Mouse (Mus musculus): ENCODE measurements around the gene Fam110a.
"Not testable (repeated sequence)": the region's sequence is repeated elsewhere in the genome, so short reads cannot be mapped to it uniquely, and the experiment has no call there.

The Fam110a gene

DNA sequence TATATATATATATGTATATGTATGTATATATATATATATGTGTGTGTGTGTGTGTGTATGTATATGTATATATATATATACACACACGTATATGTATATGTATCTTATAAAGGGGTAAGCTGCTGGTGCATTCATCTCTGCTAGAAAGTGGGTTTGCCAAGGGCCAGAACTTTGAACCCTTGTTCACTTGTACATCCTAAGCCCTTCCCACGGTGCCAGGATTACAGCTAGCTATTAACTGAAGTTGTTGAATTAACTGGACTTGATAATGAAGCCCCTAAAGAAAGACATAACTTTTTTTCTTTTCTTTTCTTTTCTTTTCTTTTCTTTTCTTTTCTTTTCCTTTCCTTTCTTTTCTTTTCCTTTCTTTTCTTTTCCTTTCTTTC, 17.2 kb upstream of the Fam110a start:
- not testable (repeated sequence) for DNase-seq (ENCODE audit: low spot score)

GRCm38 (mm10) chr2:151996229-151997189, 16.5 kb upstream of the Fam110a start, which contains the start of gene Slc52a3:
Gene Slc52a3 (plus strand): TSS chr2:151996511.
- peak; percentile 77 for DNase-seq (ENCODE audit: low spot score)

DNA sequence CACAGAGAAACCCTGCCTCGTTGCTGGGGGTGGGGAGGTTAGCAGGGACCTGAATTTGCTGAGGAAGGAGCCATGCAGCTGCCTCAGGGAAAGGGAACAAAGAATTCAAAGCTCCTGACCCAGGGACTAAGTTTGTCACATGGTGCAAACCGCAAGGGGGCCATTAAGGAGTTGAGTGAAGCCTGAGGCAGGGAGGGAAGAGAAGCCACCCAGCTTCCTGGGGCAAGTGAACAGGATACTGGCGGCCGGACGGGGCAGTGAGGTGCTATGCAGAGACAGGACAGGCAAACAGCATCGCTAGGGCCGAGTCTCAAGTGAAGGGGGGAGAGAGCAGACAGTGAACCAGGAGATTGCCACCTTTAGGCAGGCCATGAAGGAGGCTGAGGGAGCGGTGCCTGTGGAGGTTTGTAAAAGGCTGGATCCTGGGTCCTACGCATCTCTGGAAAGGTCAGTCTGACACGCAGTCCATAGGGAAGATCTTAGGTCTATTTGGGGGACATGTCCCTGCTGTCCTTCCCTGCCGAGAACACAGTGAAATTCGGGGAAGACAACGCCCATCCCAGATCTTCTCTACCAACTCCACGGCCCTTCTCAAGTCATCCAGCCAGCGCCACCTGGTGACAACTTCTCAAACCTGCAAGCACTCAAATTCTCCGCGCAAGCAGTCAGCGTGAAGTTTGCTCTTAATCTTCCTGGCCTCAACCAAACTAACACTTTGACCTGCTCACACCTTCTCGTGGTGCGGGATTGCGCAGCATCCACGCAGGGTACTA, 14.5 kb upstream of the Fam110a start:
- DNase-seq (ENCODE audit: low spot score): peak; percentile 70

DNA sequence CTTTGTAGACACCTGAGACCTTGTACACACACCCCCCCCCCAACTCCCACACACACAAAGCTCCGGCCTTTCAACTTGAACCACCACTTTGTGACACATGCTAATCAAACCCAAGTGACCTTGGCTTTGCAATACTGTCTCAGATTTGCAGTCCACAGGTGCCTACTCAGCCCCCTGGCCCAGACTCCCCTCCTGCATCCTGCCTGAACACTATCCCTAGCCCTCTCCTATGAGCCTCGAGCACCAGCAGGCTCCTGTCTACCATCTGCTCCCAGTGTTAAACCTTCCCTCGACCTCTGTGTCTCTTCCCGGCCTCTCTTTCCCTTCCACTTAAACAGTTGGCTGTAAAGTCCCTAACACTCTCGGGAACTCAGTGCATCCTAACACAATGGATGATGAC, 11.4 kb upstream of the Fam110a start:
- DNase-seq (ENCODE audit: low spot score): no peak

DNA sequence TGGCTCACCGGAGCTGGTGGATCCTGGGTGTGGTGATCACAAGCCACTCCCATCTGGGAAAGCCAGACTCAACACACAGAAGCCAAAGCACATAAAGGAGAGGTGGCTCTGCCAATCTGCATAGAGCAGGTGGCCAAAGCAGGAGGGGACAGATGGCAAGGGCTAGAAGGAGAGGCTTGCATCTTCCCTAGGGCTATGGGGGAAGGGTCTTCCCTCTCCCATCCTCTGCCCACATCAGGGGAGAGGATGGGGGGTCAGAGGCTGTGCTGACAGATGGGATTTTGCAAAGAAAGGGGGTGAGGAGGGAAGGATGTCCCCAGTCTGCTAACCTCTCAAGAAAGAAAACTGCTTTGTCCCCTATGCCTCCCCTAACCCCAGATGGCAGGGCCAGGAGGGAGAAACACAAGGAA, 11.0 kb upstream of the Fam110a start:
- DNase-seq (ENCODE audit: low spot score): no peak

GRCm38 (mm10) chr2:151988978-151989377, 9.0 kb upstream of the Fam110a start:
- DNase-seq (ENCODE audit: low spot score): no peak

DNA sequence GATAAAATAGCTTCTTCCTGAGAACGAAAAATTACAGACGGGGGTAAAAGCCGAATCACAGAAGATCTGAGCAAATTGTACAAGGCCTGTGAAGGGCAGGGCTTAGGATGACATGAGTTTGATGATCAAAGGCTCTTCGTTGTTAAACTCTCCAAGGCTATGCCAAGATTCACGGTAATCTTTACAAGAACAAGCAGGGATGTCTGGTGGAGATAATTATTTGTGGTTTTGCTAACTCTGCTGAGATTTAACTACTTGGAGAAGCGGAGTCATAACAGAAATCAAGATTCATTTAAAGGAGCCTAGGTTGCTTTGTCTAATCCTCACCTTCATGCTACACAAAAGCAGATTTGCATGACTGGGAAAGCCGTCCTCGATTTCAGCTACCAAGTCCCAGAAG, 6.9 kb upstream of the Fam110a start:
- no peak for DNase-seq (ENCODE audit: low spot score)

GRCm38 (mm10) chr2:151985426-151986172, 5.6 kb upstream of the Fam110a start:
- no peak for DNase-seq (ENCODE audit: low spot score)

- DNase-seq (ENCODE audit: low spot score): no peak
Measured at GRCm38 (mm10) chr2:151984019-151984418, 4.0 kb upstream of the Fam110a start.

DNA sequence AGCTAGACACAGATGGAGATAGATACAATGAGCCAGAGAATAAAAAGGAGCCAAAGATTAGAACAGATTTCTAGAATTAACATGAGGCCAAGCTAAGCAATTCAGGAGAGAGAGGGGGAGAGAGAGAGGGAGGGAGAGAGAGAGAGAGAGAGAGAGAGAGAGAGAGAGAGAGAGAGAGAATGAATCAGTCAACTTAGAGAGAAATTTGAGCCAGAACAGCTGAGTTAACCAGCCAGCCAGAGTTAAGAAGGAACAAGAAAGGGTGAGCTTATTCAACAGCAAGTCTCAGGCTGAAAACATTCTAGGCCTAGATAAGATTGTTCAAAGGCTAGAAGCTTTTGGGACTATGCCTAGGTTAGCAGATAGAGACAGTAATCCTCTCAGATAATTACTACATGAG, 2.5 kb upstream of the Fam110a start:
- DNase-seq (ENCODE audit: low spot score): no peak

- DNase-seq (ENCODE audit: low spot score): no peak
Measured at GRCm38 (mm10) chr2:151981268-151981667, 1.2 kb upstream of the Fam110a start.

DNA sequence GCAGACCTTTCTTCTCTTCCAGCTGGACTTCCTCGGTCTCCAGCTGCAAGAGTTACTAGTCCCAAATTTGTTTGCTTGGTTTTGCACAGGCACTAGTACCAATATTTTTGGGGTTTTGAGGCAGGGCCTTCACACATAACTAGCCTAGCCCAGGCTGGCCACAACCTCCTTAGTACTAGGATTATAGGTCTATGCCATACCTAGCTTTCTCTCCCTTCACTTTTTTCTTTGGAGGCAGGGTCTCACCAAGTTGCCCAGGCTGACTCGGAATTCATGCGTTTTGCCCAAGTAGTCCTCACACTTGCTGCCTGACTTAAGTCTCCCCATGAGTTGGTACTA, 305 bp upstream of the Fam110a start:
- DNase-seq (ENCODE audit: low spot score): no peak

- no peak for DNase-seq (ENCODE audit: low spot score)
Measured at GRCm38 (mm10) chr2:151978494-151978893, 1.5 kb downstream of the Fam110a start.

- no peak for DNase-seq (ENCODE audit: low spot score)
Measured at GRCm38 (mm10) chr2:151977689-151978440, 2.2 kb downstream of the Fam110a start.

DNA sequence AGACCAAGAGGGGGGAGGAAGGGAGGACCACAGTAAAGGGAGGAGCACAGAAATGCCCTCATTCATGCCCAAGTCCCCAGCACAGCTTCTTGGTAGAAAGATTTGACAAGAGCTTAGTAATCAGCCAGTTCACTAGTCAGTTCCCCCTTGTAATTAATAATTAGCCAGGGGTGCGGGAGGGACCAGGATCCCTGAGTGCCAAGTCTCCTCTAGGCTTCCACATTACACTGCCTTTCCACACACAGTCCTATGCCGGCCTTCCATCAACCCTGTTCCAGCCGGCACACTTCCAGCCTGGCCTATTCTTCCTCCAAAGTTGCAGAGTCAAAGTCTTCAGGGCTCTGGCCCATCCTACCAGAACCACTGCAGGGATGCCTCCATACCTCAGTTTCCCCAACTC, 4.0 kb downstream of the Fam110a start:
- DNase-seq (ENCODE audit: low spot score): peak; percentile 65

GRCm38 (mm10) chr2:151975295-151975694, 4.7 kb downstream of the Fam110a start:
- no peak for DNase-seq (ENCODE audit: low spot score)

- peak; percentile 47 for DNase-seq (ENCODE audit: low spot score)
Measured at GRCm38 (mm10) chr2:151973595-151974562, 6.1 kb downstream of the Fam110a start.

DNA sequence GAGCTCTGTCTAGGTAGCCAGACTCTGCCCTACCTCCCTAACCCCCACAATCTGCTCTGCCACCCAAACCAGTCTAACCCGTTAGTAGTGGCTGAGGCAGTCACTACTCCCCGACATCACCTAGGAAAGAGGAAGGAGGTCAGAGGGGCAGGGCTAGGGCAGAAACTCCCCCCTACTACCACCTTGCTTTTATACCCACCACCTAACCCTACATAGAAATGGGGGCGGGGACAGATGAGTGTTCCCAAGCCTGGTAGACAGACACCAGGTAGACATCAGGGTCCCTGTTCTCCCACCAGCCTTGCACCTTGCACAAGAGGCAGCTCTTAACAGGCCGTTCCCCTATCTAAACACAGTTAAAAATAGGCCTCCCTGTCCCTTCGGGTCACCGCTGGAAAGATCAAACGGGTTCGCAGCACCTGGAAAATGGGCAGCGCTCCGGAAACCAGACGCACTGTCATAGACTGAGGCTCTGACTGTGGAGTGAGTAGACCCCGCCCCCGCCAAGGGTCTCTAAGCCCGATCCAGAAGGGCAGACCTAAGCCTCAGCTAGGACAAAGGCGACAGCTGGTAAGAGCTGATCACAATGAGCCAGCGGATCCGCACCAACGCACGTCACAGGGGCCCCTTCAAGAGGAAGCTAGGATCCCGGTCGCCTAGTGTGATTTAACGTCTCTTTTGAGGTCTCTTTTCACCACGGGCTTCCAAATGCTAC, 7.0 kb downstream of the Fam110a start:
- no peak for DNase-seq (ENCODE audit: low spot score)

- no peak for DNase-seq (ENCODE audit: low spot score)
Measured at GRCm38 (mm10) chr2:151971748-151972147, 8.3 kb downstream of the Fam110a start.

Data from yolk sac, embryonic 10.5 days (tissue).